Mouse (Mus musculus): Measurements from ENCODE around the gene Sgpp1.
"Not testable (repeated sequence)": the region's sequence is repeated elsewhere in the genome, so short reads cannot be mapped to it uniquely, and the experiment has no call there.

Gene Sgpp1

GRCm38 (mm10) chr12:75731927-75732443 lies 3.5 kb downstream of the Sgpp1 start:
- no peak for DNase-seq (ENCODE audit: low read depth, low spot score)

- DNase-seq (ENCODE audit: low read depth, low spot score): no peak
Measured at GRCm38 (mm10) chr12:75731508-75731907, 4.0 kb downstream of the Sgpp1 start.

GRCm38 (mm10) chr12:75730458-75730857 lies 5.1 kb downstream of the Sgpp1 start:
- DNase-seq (ENCODE audit: low read depth, low spot score): no peak

- no peak for DNase-seq (ENCODE audit: low read depth, low spot score)
Measured at GRCm38 (mm10) chr12:75729876-75730275, 5.7 kb downstream of the Sgpp1 start.

GRCm38 (mm10) chr12:75727333-75728125 lies 8.0 kb downstream of the Sgpp1 start:
- no peak for DNase-seq (ENCODE audit: low read depth, low spot score)

- no peak for DNase-seq (ENCODE audit: low read depth, low spot score)
Measured at GRCm38 (mm10) chr12:75726349-75726861, 9.1 kb downstream of the Sgpp1 start.

- DNase-seq (ENCODE audit: low read depth, low spot score): no peak
Measured at GRCm38 (mm10) chr12:75724621-75725324, 10.8 kb downstream of the Sgpp1 start.

GRCm38 (mm10) chr12:75723839-75724463 lies 11.6 kb downstream of the Sgpp1 start:
- no peak for DNase-seq (ENCODE audit: low read depth, low spot score)

- DNase-seq (ENCODE audit: low read depth, low spot score): no peak
Measured at GRCm38 (mm10) chr12:75721941-75722340, 13.6 kb downstream of the Sgpp1 start.

GRCm38 (mm10) chr12:75721006-75721405 lies 14.5 kb downstream of the Sgpp1 start:
- no peak for DNase-seq (ENCODE audit: low read depth, low spot score)

- DNase-seq (ENCODE audit: low read depth, low spot score): no peak
Measured at GRCm38 (mm10) chr12:75713596-75713995, 21.9 kb downstream of the Sgpp1 start.

GRCm38 (mm10) chr12:75712905-75713304 lies 22.6 kb downstream of the Sgpp1 start:
- not testable (repeated sequence) for DNase-seq (ENCODE audit: low read depth, low spot score)

GRCm38 (mm10) chr12:75710596-75711376 lies 24.7 kb downstream of the Sgpp1 start:
- no peak for DNase-seq (ENCODE audit: low read depth, low spot score)

- no peak for DNase-seq (ENCODE audit: low read depth, low spot score)
Measured at GRCm38 (mm10) chr12:75709506-75709905, 26.0 kb downstream of the Sgpp1 start.

GRCm38 (mm10) chr12:75706670-75707069 lies 28.9 kb downstream of the Sgpp1 start:
- no peak for DNase-seq (ENCODE audit: low read depth, low spot score)

GRCm38 (mm10) chr12:75702739-75703122 lies 32.8 kb downstream of the Sgpp1 start:
- no peak for DNase-seq (ENCODE audit: low read depth, low spot score)

GRCm38 (mm10) chr12:75702084-75702738 lies 33.3 kb downstream of the Sgpp1 start:
- no peak for DNase-seq (ENCODE audit: low read depth, low spot score)

- DNase-seq (ENCODE audit: low read depth, low spot score): no peak
Measured at GRCm38 (mm10) chr12:75701173-75702083, 34.1 kb downstream of the Sgpp1 start.

GRCm38 (mm10) chr12:75698692-75699091 lies 36.8 kb downstream of the Sgpp1 start:
- DNase-seq (ENCODE audit: low read depth, low spot score): no peak

- DNase-seq (ENCODE audit: low read depth, low spot score): not testable (repeated sequence)
Measured at GRCm38 (mm10) chr12:75695845-75696244, 39.7 kb downstream of the Sgpp1 start.

Measured in telencephalon, adult 2 months (tissue).